Mouse (Mus musculus): ENCODE measurements around the gene AC170998.1.

GRCm38 (mm10) chr17:28710291-28710688 is 15.6 kb upstream of the AC170998.1 start:
- TF ChIP-seq POLR2A (IDR thresholded peaks at IDR 0.05; ENCODE audit: control insufficient read depth, extremely low read depth, insufficient read depth, low read length, poor library complexity) (no peak), CTCF (IDR thresholded peaks at IDR 0.05; ENCODE audit: borderline replicate concordance, control insufficient read depth, extremely low read depth, insufficient read depth, low read length, poor library complexity) (no peak)
